Mouse (Mus musculus) midbrain, postnatal 0 days (tissue): ENCODE results near the gene Plcb1. TPM values are rescaled to one million over a fixed set of nuclear protein-coding genes. Genes with fewer than 3 reads are reported as not detected.

Experiments
- ATAC-seq: fragments of 200-750 bp; cut with Nextera tagmentation; 2 replicates; pipeline ENCODE4 v1.8.0; 2017; ENCODE audit warnings: moderate number of reproducible peaks, mild to moderate bottlenecking, moderate TSS enrichment, moderate library complexity; ENCODE audit not compliant: low FRiP score
- DNase-seq: peaks from one replicate; pipeline ENCODE4 v3.0.0-alpha.2; 2015; ENCODE audit warnings: low spot score
- H3K27ac ChIP-seq: fragments of 300-500 bp; sonication (generic); 2 replicates; pipeline ENCODE4 v1.5.1; 2014; ENCODE audit warnings: low read depth, mild to moderate bottlenecking, low read length, mixed read lengths
- H3K27me3 ChIP-seq: fragments of 300-500 bp; sonication (generic); 2 replicates; pipeline ENCODE4 v1.6.1; 2014; ENCODE audit warnings: low read length, control low read depth, mixed read lengths; ENCODE audit not compliant: insufficient read depth
- H3K36me3 ChIP-seq: fragments of 300-500 bp; sonication (generic); 2 replicates; pipeline ENCODE4 v1.6.1; 2014; ENCODE audit warnings: low read length, control low read depth, mixed read lengths; ENCODE audit not compliant: insufficient read depth
- H3K4me1 ChIP-seq: fragments of 300-500 bp; sonication (generic); 2 replicates; pipeline ENCODE4 v1.6.1; 2014; ENCODE audit warnings: mild to moderate bottlenecking, control low read depth, antibody characterized with exemption, low read length, mixed read lengths; ENCODE audit not compliant: insufficient read depth
- H3K4me2 ChIP-seq: fragments of 300-500 bp; sonication (generic); 2 replicates; pipeline ENCODE4 v1.6.1; 2014; ENCODE audit warnings: low read depth, mild to moderate bottlenecking, low read length, mixed read lengths; ENCODE audit not compliant: poor library complexity, severe bottlenecking
- H3K4me3 ChIP-seq: fragments of 300-500 bp; sonication (generic); 2 replicates; pipeline ENCODE4 v1.5.1; 2014; ENCODE audit warnings: low read depth, mild to moderate bottlenecking, low read length, moderate library complexity
- H3K9ac ChIP-seq: fragments of 300-500 bp; sonication (generic); replicated peaks from 2 replicates; pipeline ENCODE4 v1.6.1; 2014; ENCODE audit warnings: mild to moderate bottlenecking, low read length, moderate library complexity, mixed read lengths; ENCODE audit not compliant: poor library complexity, severe bottlenecking
- H3K9me3 ChIP-seq: fragments of 300-500 bp; sonication (generic); 2 replicates; pipeline ENCODE4 v1.6.1; 2016; ENCODE audit warnings: low read length, control low read depth
- CTCF ChIP-seq: IDR thresholded peaks from 2 replicates; pipeline ENCODE4 v1.5.1; 2016; ENCODE audit warnings: antibody characterized with exemption, mild to moderate bottlenecking
- WGBS: fragments of 180-500 bp; shearing (Covaris S2); extraction: QIAGEN DNeasy Blood & Tissue Kit; methylation state at CpG from one replicate; pipeline ENCODE4 v1.1.7; 2014; 5-methylcytosine and 5-hydroxymethylcytosine counted together
- polyA plus RNA-seq: library from polyadenylated mRNA; unstranded; fragments of >200 nt; fragmentation: Nextera tagmentation; extraction: Ambion mirVana; gene quantifications from 2 replicates; pipeline ENCODE4 v1.2.1, GENCODE M21; 2015
- total RNA-seq: library from RNA; depleted of rRNA; stranded (reverse); fragments of >200 nt; gene quantifications from 2 replicates; pipeline ENCODE4 v1.2.3, GENCODE M21; 2014

Plcb1 gene
- total and polyA plus RNA-seq, 2 experiments from 2014 or later: 36.1 to 59.0 TPM

GRCm38 (mm10) chr2:135251821-135252315, 466.0 kb downstream of the Plcb1 start:
- DNase-seq (peak; percentile 17), ATAC-seq (no peak)
- H3K4me2 ChIP-seq: no peak overlapping the region
- H3K9ac ChIP-seq: no peak overlapping the region
- TF ChIP-seq CTCF: peak; percentile 66
- no peak overlapping the region for H3K4me3 ChIP-seq
- 95% methylated on average over 3 of the region's 3 CpGs for WGBS
- H3K4me1 ChIP-seq: no peaks in the 10 kb centered on the region
- no peak overlapping the region for H3K27ac ChIP-seq
- no peaks in the 10 kb centered on the region for H3K27me3 ChIP-seq
- H3K9me3 ChIP-seq: no peaks in the 10 kb centered on the region
- no peaks in the 10 kb centered on the region for H3K36me3 ChIP-seq

GRCm38 (mm10) chr2:135259136-135259535, 473.3 kb downstream of the Plcb1 start:
- ATAC-seq (no peak), DNase-seq (no peak)
- Histone ChIP-seq H3K36me3 (no peaks in the 10 kb centered on the region), H3K9me3 (no peaks in the 10 kb centered on the region), H3K4me3 (no peak overlapping the region), H3K27me3 (no peaks in the 10 kb centered on the region), H3K27ac (no peak overlapping the region), H3K9ac (no peak overlapping the region), H3K4me1 (no peaks in the 10 kb centered on the region), H3K4me2 (no peak overlapping the region)
- 51% methylated on average over 3 of the region's 3 CpGs for WGBS
- TF ChIP-seq CTCF: no peak

DNA sequence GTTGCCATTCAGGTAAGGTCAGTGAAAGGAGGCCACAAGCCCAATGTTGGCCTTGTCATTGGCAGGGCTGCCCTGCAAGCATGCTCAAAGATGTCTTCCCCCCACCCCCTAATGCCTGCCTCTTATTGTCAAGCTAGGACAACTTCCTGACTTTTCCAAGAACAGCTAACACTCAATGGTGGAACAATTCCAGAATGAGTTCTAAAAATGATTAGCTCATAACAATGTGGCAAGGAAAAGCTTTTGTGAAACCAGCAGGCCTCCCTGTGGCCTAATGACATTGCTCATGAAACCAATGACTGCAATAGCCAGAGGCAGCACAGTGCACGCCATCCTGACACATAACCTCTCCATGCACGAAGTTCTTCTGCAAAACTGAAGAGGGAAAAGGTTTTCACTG, 478.1 kb downstream of the Plcb1 start:
- TF ChIP-seq CTCF: no peak
- ATAC-seq: no peak
- WGBS: 84% methylated on average over 2 of the region's 2 CpGs

GRCm38 (mm10) chr2:135274949-135275348, 489.1 kb downstream of the Plcb1 start:
- Histone ChIP-seq H3K4me2 (no peak overlapping the region), H3K27me3 (no peaks in the 10 kb centered on the region), H3K27ac (no peak overlapping the region), H3K9me3 (no peaks in the 10 kb centered on the region), H3K36me3 (no peaks in the 10 kb centered on the region), H3K4me3 (no peak overlapping the region), H3K9ac (no peak overlapping the region), H3K4me1 (no peaks in the 10 kb centered on the region)
- 83% methylated on average over 5 of the region's 5 CpGs for WGBS
- DNase-seq: no peak
- no peak for TF ChIP-seq CTCF
- ATAC-seq: no peak

More for the DNA sequence above, 478.1 kb downstream of the Plcb1 start:
- Histone ChIP-seq H3K4me3 (no peak overlapping the region), H3K27me3 (no peaks in the 10 kb centered on the region), H3K27ac (no peak overlapping the region), H3K4me1 (no peaks in the 10 kb centered on the region), H3K9ac (no peak overlapping the region), H3K9me3 (no peaks in the 10 kb centered on the region), H3K36me3 (no peaks in the 10 kb centered on the region), H3K4me2 (no peak overlapping the region)
- no peak for DNase-seq

DNA sequence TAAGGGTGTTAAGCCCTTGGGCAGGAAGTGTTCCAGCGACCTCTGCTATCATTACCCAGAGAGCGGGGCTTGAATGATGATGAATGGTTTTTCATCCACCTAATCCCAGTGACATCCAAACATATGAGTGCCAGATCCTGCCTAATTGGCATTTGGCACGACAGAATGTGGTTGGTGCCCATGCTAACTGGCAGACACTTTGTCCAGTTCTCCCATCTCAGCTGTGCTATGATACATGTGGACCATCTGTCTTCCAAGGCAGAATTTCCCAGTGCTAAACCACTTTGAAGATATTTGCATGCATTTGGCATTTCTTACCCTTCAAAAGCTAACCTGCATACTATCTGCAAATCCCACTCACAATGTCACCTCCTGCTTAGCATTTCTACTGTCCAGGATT, 492.6 kb downstream of the Plcb1 start:
- ATAC-seq (peak; percentile 62), DNase-seq (peak; percentile 79)
- 55% methylated on average over 3 of the region's 3 CpGs for WGBS
- H3K9ac ChIP-seq: no peak overlapping the region
- H3K9me3 ChIP-seq: no peaks in the 10 kb centered on the region
- H3K4me1 ChIP-seq: no peaks in the 10 kb centered on the region
- H3K4me2 ChIP-seq: no peak overlapping the region
- no peaks in the 10 kb centered on the region for H3K27me3 ChIP-seq
- no peaks in the 10 kb centered on the region for H3K36me3 ChIP-seq
- no peak for TF ChIP-seq CTCF
- H3K27ac ChIP-seq: no peak overlapping the region
- no peak overlapping the region for H3K4me3 ChIP-seq

- H3K4me3 ChIP-seq: no peak overlapping the region
- DNase-seq: peak; percentile 21
- H3K27me3 ChIP-seq: no peaks in the 10 kb centered on the region
- H3K4me1 ChIP-seq: no peaks in the 10 kb centered on the region
- no peak for TF ChIP-seq CTCF
- H3K9ac ChIP-seq: no peak overlapping the region
- 55% methylated on average over 6 of the region's 6 CpGs for WGBS
- no peaks in the 10 kb centered on the region for H3K36me3 ChIP-seq
- no peak for ATAC-seq
- H3K4me2 ChIP-seq: no peak overlapping the region
- H3K27ac ChIP-seq: no peak overlapping the region
- H3K9me3 ChIP-seq: no peaks in the 10 kb centered on the region
Measured at GRCm38 (mm10) chr2:135279026-135279425, 493.2 kb downstream of the Plcb1 start.
